Mouse (Mus musculus): Measurements from ENCODE around the gene Gpc1.
A peak's percentile ranks its signal among the peaks of the same experiment; 100 is the strongest.

Gene Gpc1

GRCm38 (mm10) chr1:92833987-92834706 lies 2.7 kb downstream of the Gpc1 start:
- peak; percentile 83 for DNase-seq (ENCODE audit: low spot score)

GRCm38 (mm10) chr1:92837931-92838833 lies 6.7 kb downstream of the Gpc1 start:
- no peak for DNase-seq (ENCODE audit: low spot score)

DNA sequence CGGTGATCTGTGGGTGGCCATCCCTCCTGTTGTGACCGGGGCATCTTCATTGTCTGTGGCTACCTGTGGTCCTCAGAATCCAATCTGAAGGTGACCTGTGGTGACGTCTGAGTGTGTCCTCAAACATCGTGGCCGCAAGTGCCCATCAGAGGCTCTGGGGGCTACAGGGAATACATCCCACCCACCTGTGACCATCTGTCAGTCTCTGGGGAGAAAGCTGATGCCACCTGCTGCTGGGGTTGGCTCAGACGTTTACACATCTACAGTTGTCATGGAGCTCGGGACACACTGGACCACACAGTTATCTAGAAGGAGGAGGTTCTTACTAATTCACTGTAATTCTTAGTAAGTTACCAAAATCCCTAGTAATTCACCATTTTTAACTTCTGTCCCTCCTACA lies 7.8 kb downstream of the Gpc1 start:
- no peak for DNase-seq (ENCODE audit: low spot score)

DNA sequence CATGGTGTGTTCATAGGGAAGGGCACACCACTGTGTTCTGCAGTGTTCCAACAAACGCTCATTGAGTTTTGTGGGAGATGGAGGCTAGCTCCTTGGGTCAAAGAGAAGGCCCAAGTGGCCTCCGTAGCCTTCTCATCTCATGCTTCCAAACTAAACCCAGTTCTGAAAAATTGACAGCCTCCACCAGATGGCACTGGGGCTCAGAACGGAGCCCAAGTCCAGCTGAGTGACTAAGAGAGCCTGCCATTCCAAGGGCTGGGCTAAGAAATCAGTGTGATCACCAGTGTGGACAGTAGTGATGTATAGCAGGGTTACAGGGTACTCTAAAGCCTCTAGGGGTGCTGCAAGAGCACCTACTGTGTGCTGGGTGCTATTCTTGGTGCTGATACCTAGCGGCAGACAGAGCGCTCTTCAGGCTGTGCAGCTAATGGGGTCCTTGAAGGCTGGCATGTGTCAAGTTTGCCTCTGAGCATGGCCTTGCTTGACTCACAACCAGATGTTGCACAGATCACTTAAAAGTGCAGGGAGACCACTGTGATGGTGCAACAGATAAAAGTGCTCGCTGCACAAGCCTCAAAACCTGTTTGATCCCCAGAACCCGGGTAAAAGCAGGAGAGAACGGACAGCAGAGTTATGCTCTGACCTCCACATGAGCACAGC lies 8.9 kb downstream of the Gpc1 start:
- no peak for DNase-seq (ENCODE audit: low spot score)

GRCm38 (mm10) chr1:92841427-92841826 lies 10.0 kb downstream of the Gpc1 start:
- DNase-seq (ENCODE audit: low spot score), result no peak

- no peak for DNase-seq (ENCODE audit: low spot score)
These were observed 14.4 kb downstream of the Gpc1 start for GRCm38 (mm10) chr1:92845889-92846288.

GRCm38 (mm10) chr1:92847873-92848839 lies 16.7 kb downstream of the Gpc1 start:
- no peak for DNase-seq (ENCODE audit: low spot score)

DNA sequence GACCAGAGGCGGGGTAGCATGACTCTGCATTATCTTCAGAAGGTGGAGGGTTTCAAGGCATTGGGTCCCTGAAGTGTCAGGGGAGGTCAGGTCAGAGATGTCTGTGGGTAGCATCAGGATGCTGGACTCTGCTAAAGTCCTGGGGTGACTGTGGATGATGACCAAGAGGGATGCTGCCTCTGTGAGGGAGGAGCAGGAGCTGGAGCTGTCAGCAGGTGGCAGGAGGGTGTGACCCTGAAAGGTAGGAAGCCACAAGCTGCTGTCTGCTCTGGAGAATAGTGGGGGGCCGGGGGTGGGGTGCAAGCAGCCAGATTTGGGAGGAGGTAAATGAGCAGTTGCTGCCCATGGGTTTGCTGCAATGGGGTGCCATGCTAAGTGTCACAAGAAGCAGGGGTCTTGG lies 18.0 kb downstream of the Gpc1 start:
- no peak for DNase-seq (ENCODE audit: low spot score)

GRCm38 (mm10) chr1:92849938-92850574 lies 18.6 kb downstream of the Gpc1 start:
- DNase-seq (ENCODE audit: low spot score), result no peak

DNA sequence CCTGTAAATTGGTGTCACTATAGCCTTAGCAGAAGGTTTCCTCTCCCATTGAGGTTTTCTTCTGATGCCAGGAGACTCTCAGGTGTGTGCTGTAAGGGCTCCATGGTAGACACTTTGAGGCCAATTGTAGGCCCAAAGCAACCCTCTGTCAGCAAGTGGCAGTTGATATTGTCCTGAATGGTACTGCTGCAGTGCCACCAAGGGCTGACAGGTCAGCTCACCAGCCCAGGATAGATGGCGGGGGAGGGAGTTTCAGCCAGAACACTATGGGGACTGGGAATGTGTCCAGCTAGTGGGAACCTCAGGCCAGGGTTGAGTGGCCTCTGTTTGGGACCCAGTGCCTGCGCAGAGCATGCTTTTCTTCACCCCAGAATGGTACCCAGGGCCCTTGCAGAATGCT lies 21.0 kb downstream of the Gpc1 start:
- no peak for DNase-seq (ENCODE audit: low spot score)

- no peak for DNase-seq (ENCODE audit: low spot score)
These were observed 30.1 kb downstream of the Gpc1 start for GRCm38 (mm10) chr1:92861503-92861902.

- DNase-seq (ENCODE audit: low spot score), result no peak
These were observed 31.8 kb downstream of the Gpc1 start for GRCm38 (mm10) chr1:92863268-92863667.

DNA sequence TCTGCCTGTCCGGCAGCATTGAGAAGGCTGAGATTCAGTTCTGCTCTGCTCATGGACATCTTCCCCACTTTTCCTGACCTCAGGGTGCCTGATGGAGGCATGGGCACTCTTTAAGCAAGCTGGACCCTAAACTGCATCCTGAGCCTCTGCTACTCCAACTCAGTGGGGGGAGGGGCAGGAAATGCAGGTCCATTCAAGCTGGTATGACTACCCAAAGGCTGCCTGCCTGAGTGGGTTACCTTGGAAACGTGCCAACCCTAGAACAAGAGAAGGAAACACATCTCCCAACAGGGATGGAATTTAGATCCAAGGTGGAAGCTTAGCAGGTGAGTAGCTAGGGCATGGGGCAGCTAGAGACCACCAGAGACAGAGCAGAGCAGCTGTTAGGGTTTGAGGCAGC lies 34.7 kb downstream of the Gpc1 start:
- no peak for DNase-seq (ENCODE audit: low spot score)

DNA sequence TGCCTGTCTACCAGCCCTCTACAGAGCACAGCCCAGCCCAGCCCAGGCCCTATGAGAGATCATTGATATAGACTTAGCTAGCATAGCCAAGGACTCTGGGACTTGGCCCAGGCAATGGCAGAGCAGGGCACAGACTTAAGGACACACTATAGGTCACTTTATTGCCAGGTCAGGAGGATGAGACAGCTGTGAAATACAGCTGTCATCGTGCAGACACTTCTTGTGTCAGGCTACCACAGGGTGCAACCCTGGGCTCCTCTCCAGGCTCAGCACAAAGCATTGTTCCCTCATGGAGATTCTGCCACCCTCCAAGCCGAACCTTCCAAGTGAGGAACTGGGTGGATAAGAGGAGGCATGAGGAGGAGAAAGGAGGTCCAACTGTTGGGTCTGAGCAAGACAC lies 38.5 kb downstream of the Gpc1 start:
- no peak for DNase-seq (ENCODE audit: low spot score)

DNA sequence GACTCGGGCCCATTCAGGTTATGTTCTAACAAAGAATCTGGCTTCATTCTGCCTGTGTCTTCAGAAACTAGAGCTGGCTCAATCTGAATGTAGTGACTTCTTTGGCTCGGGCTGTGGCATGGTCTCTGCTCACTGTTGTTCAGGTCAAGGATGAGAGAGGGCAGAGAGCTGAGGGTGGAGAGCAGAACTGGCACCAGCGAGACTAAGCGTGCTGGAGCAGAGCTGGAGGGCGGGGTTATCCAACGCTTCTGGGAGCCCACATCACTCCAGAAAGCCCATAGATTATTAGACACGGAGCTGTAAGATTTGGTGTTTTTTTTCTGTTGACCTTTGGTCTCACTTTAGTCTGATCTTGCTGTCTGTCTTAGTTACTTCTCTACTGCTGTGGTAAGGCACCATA lies 41.2 kb downstream of the Gpc1 start:
- no peak for DNase-seq (ENCODE audit: low spot score)

DNA sequence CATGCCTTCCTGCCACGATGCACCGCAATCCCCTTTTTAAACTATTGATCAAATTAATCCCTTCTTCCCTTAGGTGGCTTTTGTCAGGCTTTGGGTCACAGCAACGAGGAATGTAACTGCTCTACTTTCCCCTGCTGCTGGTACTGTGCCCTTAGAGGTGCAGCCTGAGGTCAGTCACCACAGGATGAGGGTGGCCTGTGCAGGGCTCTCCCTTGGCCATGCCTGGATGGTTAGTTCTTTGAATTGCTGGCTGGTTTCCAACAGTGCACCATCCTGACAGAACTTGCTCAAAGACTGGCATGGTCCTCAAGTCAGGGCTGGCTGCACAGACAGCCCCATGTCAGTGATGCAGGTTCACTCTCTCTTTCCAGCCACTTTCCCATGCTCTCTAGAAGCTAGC lies 42.6 kb downstream of the Gpc1 start:
- no peak for DNase-seq (ENCODE audit: low spot score)

- DNase-seq (ENCODE audit: low spot score), result peak; percentile 26
These were observed 44.1 kb downstream of the Gpc1 start for GRCm38 (mm10) chr1:92875360-92876111.

- DNase-seq (ENCODE audit: low spot score), result no peak
These were observed 46.1 kb downstream of the Gpc1 start for GRCm38 (mm10) chr1:92877431-92877978.

GRCm38 (mm10) chr1:92878066-92878741 lies 46.8 kb downstream of the Gpc1 start:
- no peak for DNase-seq (ENCODE audit: low spot score)

Measured in left cerebral cortex, adult 11 months (tissue).